Mouse (Mus musculus) NIH3T3 (cell line): ENCODE results near the gene Qtrt1.

ENCODE experiments used
- DNase-seq: peaks from one replicate; pipeline ENCODE4 v3.0.0-alpha.2; 2012; ENCODE audit warnings: low read depth

The Qtrt1 gene

GRCm38 (mm10) chr9:21424631-21425555 lies 13.3 kb downstream of the Qtrt1 start, which contains the start of gene Dnm2:
Gene Dnm2, plus strand, starts transcription at chr9:21424908.
- DNase-seq: peak; percentile 98

GRCm38 (mm10) chr9:21425556-21425945 lies 13.9 kb downstream of the Qtrt1 start:
- peak; percentile 8 for DNase-seq

- DNase-seq: peak; percentile 54
Observed at GRCm38 (mm10) chr9:21426013-21426412, 14.4 kb downstream of the Qtrt1 start.

- no peak for DNase-seq
Observed at GRCm38 (mm10) chr9:21426525-21426924, 14.9 kb downstream of the Qtrt1 start.

- peak; percentile 55 for DNase-seq
Observed at GRCm38 (mm10) chr9:21427773-21428172, 16.1 kb downstream of the Qtrt1 start.

GRCm38 (mm10) chr9:21428178-21428577 lies 16.5 kb downstream of the Qtrt1 start:
- DNase-seq: peak; percentile 14

GRCm38 (mm10) chr9:21430724-21431123 lies 19.1 kb downstream of the Qtrt1 start:
- no peak for DNase-seq

GRCm38 (mm10) chr9:21432066-21432465 lies 20.4 kb downstream of the Qtrt1 start:
- DNase-seq: no peak

GRCm38 (mm10) chr9:21433766-21434165 lies 22.1 kb downstream of the Qtrt1 start:
- DNase-seq: no peak

- DNase-seq: no peak
Observed at GRCm38 (mm10) chr9:21434410-21434809, 22.8 kb downstream of the Qtrt1 start.

- DNase-seq: no peak
Observed at GRCm38 (mm10) chr9:21435777-21436635, 24.4 kb downstream of the Qtrt1 start.

GRCm38 (mm10) chr9:21437577-21437976 lies 25.9 kb downstream of the Qtrt1 start:
- no peak for DNase-seq

GRCm38 (mm10) chr9:21438219-21438618 lies 26.6 kb downstream of the Qtrt1 start:
- peak; percentile 93 for DNase-seq

- peak; percentile 80 for DNase-seq
Observed at GRCm38 (mm10) chr9:21439456-21439855, 27.8 kb downstream of the Qtrt1 start.

- DNase-seq: no peak
Observed at GRCm38 (mm10) chr9:21439914-21440313, 28.3 kb downstream of the Qtrt1 start.

GRCm38 (mm10) chr9:21440387-21440786 lies 28.8 kb downstream of the Qtrt1 start:
- no peak for DNase-seq

- DNase-seq: no peak
Observed at GRCm38 (mm10) chr9:21443853-21444252, 32.2 kb downstream of the Qtrt1 start.

- DNase-seq: no peak
Observed at GRCm38 (mm10) chr9:21444574-21444973, 32.9 kb downstream of the Qtrt1 start.

- no peak for DNase-seq
Observed at GRCm38 (mm10) chr9:21445081-21445744, 33.6 kb downstream of the Qtrt1 start.

GRCm38 (mm10) chr9:21447778-21448177 lies 36.1 kb downstream of the Qtrt1 start:
- no peak for DNase-seq

GRCm38 (mm10) chr9:21449710-21450109 lies 38.1 kb downstream of the Qtrt1 start:
- no peak for DNase-seq

- no peak for DNase-seq
Observed at GRCm38 (mm10) chr9:21450270-21450669, 38.6 kb downstream of the Qtrt1 start.
